Mouse (Mus musculus) liver, postnatal 0 days (tissue): ENCODE results near the gene Adam22.

ENCODE experiments used
- CTCF ChIP-seq: sonication (generic); IDR thresholded peaks from 2 replicates; pipeline ENCODE4 v1.5.1; 2016; ENCODE audit warnings: antibody characterized with exemption, low read depth
- EP300 ChIP-seq: IDR thresholded peaks from 2 replicates; pipeline ENCODE4 v1.6.1; 2016; ENCODE audit warnings: antibody characterized with exemption, low read depth, mild to moderate bottlenecking

GRCm38 (mm10) chr5:8310907-8311306, 57.1 kb downstream of the Adam22 start:
- TF ChIP-seq EP300 = no peak
- TF ChIP-seq CTCF = no peak
